In genomic region chr12:29054367-29054766, GRCm38 (mm10) we compare ENCODE assay signal across 9 mouse cellular contexts.
A peak's percentile ranks its signal among the peaks of the same experiment; 100 is the strongest.
DNase-seq lines count a peak whose midpoint lies in the region; ATAC-seq and TF ChIP-seq lines count a peak whose summit lies in the region.
"Had no signal": no experiment of that assay in that cellular context is flagged by ENCODE, and none has a peak within 500 bp of the region (broad histone marks: within the 10 kb centered on the region; RNA-seq: fewer than 3 reads in every experiment).

No protein-coding gene starts in this region.

- peak; percentile 10 to 12 for DNase-seq in thymus, postnatal 10 days (ENCODE audit: low spot score in 2 of 2)
- DNase-seq in thymus, adult 18-20 months, result no peak
- no peak for DNase-seq in heart, adult 8-10 months (ENCODE audit: low spot score)
- DNase-seq in liver, embryonic 11.5 days (ENCODE audit: low spot score), result no peak

- H3K9ac ChIP-seq in intestine, embryonic 16.5 days (ENCODE audit: low read depth, low read length), result no peak overlapping the region
- no peak overlapping the region for H3K9ac ChIP-seq in intestine, postnatal 0 days (ENCODE audit: low read depth, low read length)
- no peak overlapping the region for H3K9ac ChIP-seq in embryonic facial prominence, embryonic 15.5 days
- H3K9ac ChIP-seq in neural tube, embryonic 13.5 days, result no peak overlapping the region
- H3K9ac ChIP-seq in liver, embryonic 11.5 days (ENCODE audit: low read depth, low read length), result no peak overlapping the region
- H3K9ac ChIP-seq: heart, embryonic 13.5 days had no signal

- no peak overlapping the region for H3K4me2 ChIP-seq in intestine, embryonic 16.5 days (ENCODE audit: low read depth, low read length)
- no peak overlapping the region for H3K4me2 ChIP-seq in intestine, postnatal 0 days (replicated peaks; ENCODE audit: low read depth)
- no peak overlapping the region for H3K4me2 ChIP-seq in embryonic facial prominence, embryonic 15.5 days (replicated peaks)
- H3K4me2 ChIP-seq in neural tube, embryonic 13.5 days, result no peak overlapping the region
- no peak overlapping the region for H3K4me2 ChIP-seq in liver, embryonic 11.5 days
- H3K4me2 ChIP-seq: heart, embryonic 13.5 days had no signal

- H3K27ac ChIP-seq in intestine, embryonic 16.5 days (ENCODE audit: low read length), result no peak overlapping the region
- no peak overlapping the region for H3K27ac ChIP-seq in intestine, postnatal 0 days (ENCODE audit: low read depth, low read length)
- no peak overlapping the region for H3K27ac ChIP-seq in embryonic facial prominence, embryonic 15.5 days (replicated peaks)
- peak overlapping the region; percentile 43; the same call in 1 of the 2 replicates for H3K27ac ChIP-seq in neural tube, embryonic 13.5 days (replicated peaks)
- no peak overlapping the region for H3K27ac ChIP-seq in liver, embryonic 11.5 days (ENCODE audit: low read depth, low read length)
- H3K27ac ChIP-seq: heart, embryonic 13.5 days had no signal

- ATAC-seq in intestine, embryonic 16.5 days, result 0 out of 2 replicates have a peak, but pooled peaks have one; percentile 31
- ATAC-seq in intestine, postnatal 0 days, result no peak
- peak; percentile 57; the same call in 1 of the 2 replicates for ATAC-seq in embryonic facial prominence, embryonic 15.5 days (ENCODE audit: insufficient number of reproducible peaks, low FRiP score, low TSS enrichment, low read depth)
- peak; percentile 81 for ATAC-seq in neural tube, embryonic 13.5 days (ENCODE audit: low read depth)
- no peak for ATAC-seq in liver, embryonic 11.5 days (replicated peaks; ENCODE audit: low FRiP score)

- WGBS in intestine, embryonic 16.5 days, result 44% methylated on average over 7 of the region's 7 CpGs
- 42% methylated on average over 7 of the region's 7 CpGs for whole genome bisulfite sequencing in intestine, postnatal 0 days
- WGBS in embryonic facial prominence, embryonic 15.5 days, result 61% methylated on average over 7 of the region's 7 CpGs
- WGBS in neural tube, embryonic 13.5 days, result 22% methylated on average over 7 of the region's 7 CpGs
- WGBS in liver, embryonic 11.5 days, result 49% methylated on average over 7 of the region's 7 CpGs

- H3K4me1 ChIP-seq in intestine, embryonic 16.5 days (ENCODE audit: control insufficient read depth, insufficient read depth, low read length), result 0 out of 2 replicates have a peak, but pooled peaks cover 2% of the 10 kb centered on the region
- H3K4me1 ChIP-seq in intestine, postnatal 0 days (replicated peaks; ENCODE audit: control insufficient read depth, insufficient read depth, low read length), result no peaks in the 10 kb centered on the region
- 0 out of 2 replicates have a peak, but pooled peaks cover under 1% of the 10 kb centered on the region for H3K4me1 ChIP-seq in embryonic facial prominence, embryonic 15.5 days
- peaks cover 38% of the 10 kb centered on the region for H3K4me1 ChIP-seq in neural tube, embryonic 13.5 days (replicated peaks)
- H3K4me1 ChIP-seq in liver, embryonic 11.5 days (replicated peaks; ENCODE audit: control insufficient read depth, insufficient read depth, low read length), result no peaks in the 10 kb centered on the region

- no peaks in the 10 kb centered on the region for H3K9me3 ChIP-seq in intestine, embryonic 16.5 days (ENCODE audit: control insufficient read depth, low read length)
- H3K9me3 ChIP-seq in intestine, postnatal 0 days (ENCODE audit: control insufficient read depth), result no peaks in the 10 kb centered on the region
- H3K9me3 ChIP-seq in embryonic facial prominence, embryonic 15.5 days (replicated peaks), result no peaks in the 10 kb centered on the region
- no peaks in the 10 kb centered on the region for H3K9me3 ChIP-seq in neural tube, embryonic 13.5 days
- H3K9me3 ChIP-seq in liver, embryonic 11.5 days (ENCODE audit: control insufficient read depth, low read length), result no peaks in the 10 kb centered on the region
- H3K9me3 ChIP-seq: heart, embryonic 13.5 days had no signal

- no peaks in the 10 kb centered on the region for H3K27me3 ChIP-seq in intestine, embryonic 16.5 days (replicated peaks; ENCODE audit: control insufficient read depth, insufficient read depth, low read length)
- no peaks in the 10 kb centered on the region for H3K27me3 ChIP-seq in intestine, postnatal 0 days (replicated peaks; ENCODE audit: control insufficient read depth, insufficient read depth, low read length)
- H3K27me3 ChIP-seq in embryonic facial prominence, embryonic 15.5 days, result no peaks in the 10 kb centered on the region
- no peaks in the 10 kb centered on the region for H3K27me3 ChIP-seq in neural tube, embryonic 13.5 days
- no peaks in the 10 kb centered on the region for H3K27me3 ChIP-seq in liver, embryonic 11.5 days (replicated peaks; ENCODE audit: control insufficient read depth, insufficient read depth, low read length)
- H3K27me3 ChIP-seq: heart, embryonic 13.5 days had no signal

- H3K4me3 ChIP-seq in intestine, embryonic 16.5 days (ENCODE audit: low read length), result no peak overlapping the region
- H3K4me3 ChIP-seq in intestine, postnatal 0 days (ENCODE audit: low read depth, low read length), result no peak overlapping the region
- H3K4me3 ChIP-seq in embryonic facial prominence, embryonic 15.5 days (replicated peaks), result no peak overlapping the region
- H3K4me3 ChIP-seq in neural tube, embryonic 13.5 days, result no peak overlapping the region
- no peak overlapping the region for H3K4me3 ChIP-seq in liver, embryonic 11.5 days (ENCODE audit: low read depth, low read length)
- H3K4me3 ChIP-seq: heart, embryonic 13.5 days had no signal

- no peaks in the 10 kb centered on the region for H3K36me3 ChIP-seq in intestine, embryonic 16.5 days (ENCODE audit: control insufficient read depth, insufficient read depth, low read length)
- no peaks in the 10 kb centered on the region for H3K36me3 ChIP-seq in intestine, postnatal 0 days (ENCODE audit: control insufficient read depth, insufficient read depth)
- no peaks in the 10 kb centered on the region for H3K36me3 ChIP-seq in embryonic facial prominence, embryonic 15.5 days
- no peaks in the 10 kb centered on the region for H3K36me3 ChIP-seq in neural tube, embryonic 13.5 days
- H3K36me3 ChIP-seq in liver, embryonic 11.5 days (ENCODE audit: control insufficient read depth, insufficient read depth, low read length), result no peaks in the 10 kb centered on the region
- H3K36me3 ChIP-seq: heart, embryonic 13.5 days had no signal

- no peak for TF ChIP-seq CTCF in intestine, postnatal 0 days (IDR thresholded peaks at IDR 0.05; ENCODE audit: low read depth)

Comparison
In these comparisons a context has a peak if more than half of its experiments do, and no peak if none do; other contexts are left out.
1. ATAC-seq: peak in intestine, embryonic 16.5 days (single experiment), embryonic facial prominence, embryonic 15.5 days (single experiment) and neural tube, embryonic 13.5 days (single experiment); none in intestine, postnatal 0 days (single experiment) and liver, embryonic 11.5 days (single experiment).
2. DNase-seq: peak in thymus, postnatal 10 days (2 of 2); none in thymus, adult 18-20 months (0 of 2), heart, adult 8-10 months (single experiment) and liver, embryonic 11.5 days (single experiment).